15 mouse cellular contexts compared by ENCODE assay signal in genomic region chr5:88912629-88913028, GRCm38 (mm10). TPM values are rescaled to one million over a fixed set of nuclear protein-coding genes. Genes with fewer than 3 reads are reported as not detected.
DNase-seq lines count a peak whose midpoint lies in the region; ATAC-seq and TF ChIP-seq lines count a peak whose summit lies in the region.
"Had no signal": no experiment of that assay in that cellular context is flagged by ENCODE, and none has a peak within 500 bp of the region (broad histone marks: within the 10 kb centered on the region; RNA-seq: fewer than 3 reads in every experiment).

No protein-coding gene starts in this region.

- DNase-seq in lung, postnatal 0 days (ENCODE audit: low spot score): peak; percentile 40
- DNase-seq in lung, postnatal 4 days: no peak
- peak; percentile 47 to 61 for DNase-seq in adrenal gland, adult 18-20 months (ENCODE audit: low spot score in 2 of 2)
- DNase-seq in cerebellum, adult 8-10 months: peak; percentile 61
- DNase-seq in stomach, postnatal 0 days (ENCODE audit: low spot score): peak; percentile 45
- DNase-seq in left cerebral cortex, adult 11 months (ENCODE audit: low spot score): no peak
- no peak for DNase-seq in hindbrain, embryonic 14.5 days (ENCODE audit: low spot score)
- DNase-seq: embryo, embryonic 11 days; kidney, postnatal 14 days; layer of hippocampus, postnatal 36 days; liver, embryonic 13.5 days; midbrain, embryonic 14.5 days had no signal

- ATAC-seq in lung, postnatal 0 days: no peak; the same call in 1 of the 2 replicates
- ATAC-seq in stomach, postnatal 0 days (ENCODE audit: low FRiP score, low TSS enrichment): peak; percentile 73
- no peak for ATAC-seq in hindbrain, embryonic 14.5 days (ENCODE audit: low FRiP score)

- no peaks in the 10 kb centered on the region for H3K4me1 ChIP-seq in lung, postnatal 0 days (ENCODE audit: insufficient read depth, low read depth, low read length)
- no peaks in the 10 kb centered on the region for H3K4me1 ChIP-seq in stomach, postnatal 0 days (replicated peaks; ENCODE audit: control insufficient read depth, insufficient read depth)
- no peaks in the 10 kb centered on the region for H3K4me1 ChIP-seq in hindbrain, embryonic 14.5 days (replicated peaks; ENCODE audit: control insufficient read depth, insufficient read depth, low read length)
- H3K4me1 ChIP-seq: hindbrain, embryonic 13.5 days; neural tube, embryonic 13.5 days had no signal

- no peaks in the 10 kb centered on the region for H3K9me3 ChIP-seq in lung, postnatal 0 days (ENCODE audit: low read length)
- no peaks in the 10 kb centered on the region for H3K9me3 ChIP-seq in stomach, postnatal 0 days (ENCODE audit: control insufficient read depth, low read length)
- H3K9me3 ChIP-seq in hindbrain, embryonic 14.5 days (ENCODE audit: control insufficient read depth, low read length): no peaks in the 10 kb centered on the region
- H3K9me3 ChIP-seq: hindbrain, embryonic 13.5 days; liver, embryonic 13.5 days; neural tube, embryonic 13.5 days had no signal

- no peak overlapping the region for H3K4me2 ChIP-seq in lung, postnatal 0 days (replicated peaks; ENCODE audit: low read depth, low read length)
- no peak overlapping the region for H3K4me2 ChIP-seq in stomach, postnatal 0 days (replicated peaks; ENCODE audit: low read depth)
- H3K4me2 ChIP-seq in hindbrain, embryonic 14.5 days (replicated peaks): no peak overlapping the region
- H3K4me2 ChIP-seq: heart, embryonic 11.5 days; hindbrain, embryonic 13.5 days; liver, embryonic 13.5 days; neural tube, embryonic 13.5 days had no signal

- H3K27me3 ChIP-seq in lung, postnatal 0 days (replicated peaks; ENCODE audit: insufficient read depth, low read length): no peaks in the 10 kb centered on the region
- H3K27me3 ChIP-seq in stomach, postnatal 0 days (ENCODE audit: control insufficient read depth, insufficient read depth, low read length): no peaks in the 10 kb centered on the region
- no peaks in the 10 kb centered on the region for H3K27me3 ChIP-seq in hindbrain, embryonic 14.5 days (ENCODE audit: control insufficient read depth, insufficient read depth, low read length)
- H3K27me3 ChIP-seq: hindbrain, embryonic 13.5 days; liver, embryonic 13.5 days; neural tube, embryonic 13.5 days had no signal

- 76% methylated on average over 2 of the region's 2 CpGs for WGBS in lung, postnatal 0 days
- WGBS in stomach, postnatal 0 days: 53% methylated on average over 2 of the region's 2 CpGs
- 98% methylated on average over 2 of the region's 2 CpGs for WGBS in hindbrain, embryonic 14.5 days

- no peak for TF ChIP-seq EP300 in lung, postnatal 0 days (IDR thresholded peaks at IDR 0.05)
- no peak for TF ChIP-seq EP300 in stomach, postnatal 0 days (optimal IDR thresholded peaks at IDR 0.05)

- no peak overlapping the region for H3K27ac ChIP-seq in lung, postnatal 0 days (ENCODE audit: low read length)
- no peak overlapping the region for H3K27ac ChIP-seq in stomach, postnatal 0 days (replicated peaks)
- H3K27ac ChIP-seq in hindbrain, embryonic 14.5 days: no peak overlapping the region
- H3K27ac ChIP-seq: hindbrain, embryonic 13.5 days; liver, embryonic 13.5 days; neural tube, embryonic 13.5 days had no signal

- H3K4me3 ChIP-seq in lung, postnatal 0 days (ENCODE audit: low read depth, low read length): no peak overlapping the region
- H3K4me3 ChIP-seq in stomach, postnatal 0 days (ENCODE audit: low read depth, low read length): no peak overlapping the region
- no peak overlapping the region for H3K4me3 ChIP-seq in hindbrain, embryonic 14.5 days (replicated peaks; ENCODE audit: low read length)
- H3K4me3 ChIP-seq: hindbrain, embryonic 13.5 days; liver, embryonic 13.5 days; neural tube, embryonic 13.5 days had no signal

- H3K36me3 ChIP-seq in lung, postnatal 0 days (ENCODE audit: insufficient read depth, low read length): no peaks in the 10 kb centered on the region
- no peaks in the 10 kb centered on the region for H3K36me3 ChIP-seq in stomach, postnatal 0 days (ENCODE audit: control insufficient read depth, insufficient read depth, low read length)
- no peaks in the 10 kb centered on the region for H3K36me3 ChIP-seq in hindbrain, embryonic 14.5 days (replicated peaks; ENCODE audit: control insufficient read depth, insufficient read depth)
- H3K36me3 ChIP-seq: hindbrain, embryonic 13.5 days; liver, embryonic 13.5 days; neural tube, embryonic 13.5 days had no signal

- H3K9ac ChIP-seq in lung, postnatal 0 days (replicated peaks; ENCODE audit: low read depth): no peak overlapping the region
- no peak overlapping the region for H3K9ac ChIP-seq in stomach, postnatal 0 days (ENCODE audit: low read length)
- H3K9ac ChIP-seq in hindbrain, embryonic 14.5 days: no peak overlapping the region
- H3K9ac ChIP-seq: hindbrain, embryonic 13.5 days; liver, embryonic 13.5 days; neural tube, embryonic 13.5 days had no signal

- TF ChIP-seq CTCF in lung, postnatal 0 days (IDR thresholded peaks at IDR 0.05): no peak
- TF ChIP-seq CTCF in stomach, postnatal 0 days (IDR thresholded peaks at IDR 0.05; ENCODE audit: low read depth): no peak

RNA-seq across cellular contexts. Expression of gene Slc4a4, which starts 26.0 kb away (rescaled TPM):
- polyA plus RNA-seq in lung, postnatal 0 days (2015; fragmentation: Nextera tagmentation; extraction: Ambion mirVana): 2.9 and 4.0 TPM in 2 replicates
- total RNA-seq in adrenal gland, adult 18-20 months (2021): 10 to 100 TPM; 37.4 to 38.7 TPM
- 6.2 and 6.3 TPM in 2 replicates for polyA plus RNA-seq in stomach, postnatal 0 days (2015; fragmentation: Nextera tagmentation; extraction: Ambion mirVana)
- polyA plus RNA-seq in hindbrain, embryonic 14.5 days (2014; fragmentation: Nextera tagmentation; extraction: Ambion mirVana): 12.1 and 15.0 TPM in 2 replicates

Comparison
In these comparisons a context has a peak if more than half of its experiments do, and no peak if none do; other contexts are left out.
1. DNase-seq: peak in lung, postnatal 0 days (single experiment), adrenal gland, adult 18-20 months (2 of 2), cerebellum, adult 8-10 months (single experiment) and stomach, postnatal 0 days (single experiment); none in lung, postnatal 4 days (0 of 2), left cerebral cortex, adult 11 months (single experiment) and hindbrain, embryonic 14.5 days (single experiment).